Mouse (Mus musculus) small intestine, adult 2 months (tissue): ENCODE measurements around the gene Knstrn.

Experiments used
- CTCF ChIP-seq: fragments of 200-500 bp; IDR thresholded peaks from 2 replicates; pipeline ENCODE4 v1.5.1; 2012; ENCODE audit warnings: low read depth, mild to moderate bottlenecking, control low read depth, inconsistent platforms, low read length, moderate library complexity, mixed read lengths; ENCODE audit not compliant: insufficient replicate concordance, insufficient read length; ENCODE audit errors: extremely low read depth
- POLR2A ChIP-seq: fragments of 200-500 bp; IDR thresholded peaks from 2 replicates; pipeline ENCODE4 v1.6.1; 2012; ENCODE audit warnings: low read depth, mild to moderate bottlenecking, control low read depth, inconsistent platforms, low read length, moderate library complexity

- no peak for TF ChIP-seq POLR2A
- TF ChIP-seq CTCF = no peak
These were observed 38.0 kb downstream of the Knstrn start for GRCm38 (mm10) chr2:118851756-118852155.
